Mouse (Mus musculus) adrenal gland, postnatal 10 days (tissue): ENCODE measurements around the gene Tcp1. TPM values are rescaled to one million over a fixed set of nuclear protein-coding genes. Genes with fewer than 3 reads are reported as not detected.

Experiments used
- total RNA-seq, 2 experiments: library from RNA; stranded (reverse); gene quantifications; 2 replicates each; pipeline ENCODE4 v1.2.3; 2021

Tcp1 gene
- total RNA-seq, 2 experiments from 2014 or later: 235 to 266 TPM

Other genes with a start within 250 kb of the Tcp1 start
- 10 to 100 TPM; 10.1 to 24.6 TPM for gene Slc22a1, start 239.9 kb upstream of the Tcp1 start, total RNA-seq
- gene Igf2r, start 146.0 kb upstream of the Tcp1 start, total RNA-seq: 10 to 100 TPM; 60.7 to 77.0 TPM
- gene Mas1, start 47.6 kb upstream of the Tcp1 start, total RNA-seq: under 1 TPM in 1 of 2 experiments, not detected in 1; 0.60 TPM
- gene Mrgprh, start 39.7 kb upstream of the Tcp1 start, total RNA-seq: under 1 TPM; 0.27 to 0.58 TPM
- gene Pnldc1, start 5.5 kb upstream of the Tcp1 start, total RNA-seq: 1 to 10 TPM; 2.2 to 2.8 TPM
- 100 to 1,000 TPM in 1 of 2 experiments, 10 to 100 TPM in 1; 87.0 to 122 TPM for gene Mrpl18, start 644 bp downstream of the Tcp1 start, total RNA-seq
- gene Acat3, start 24.9 kb downstream of the Tcp1 start, total RNA-seq: 10 to 100 TPM in 1 of 2 experiments, 1 to 10 TPM in 1; 9.1 to 18.7 TPM
- 100 to 1,000 TPM; 108 to 118 TPM for gene Acat2, start 45.0 kb downstream of the Tcp1 start, total RNA-seq
- 10 to 100 TPM; 55.3 to 74.7 TPM for gene Wtap, start 78.5 kb downstream of the Tcp1 start, total RNA-seq
- 100 to 1,000 TPM; 750 to 799 TPM for gene Sod2, start 91.1 kb downstream of the Tcp1 start, total RNA-seq
- gene Gpr31b, start 136.6 kb downstream of the Tcp1 start, total RNA-seq: not detected
- under 1 TPM; 0.51 to 0.82 TPM for gene Tcp10b, start 145.4 kb downstream of the Tcp1 start, total RNA-seq
- gene Unc93a, start 216.1 kb downstream of the Tcp1 start, total RNA-seq: under 1 TPM; 0.27 to 0.39 TPM